Mouse (Mus musculus): ENCODE results near the gene Svs5.

Svs5 gene

GRCm38 (mm10) chr2:164377478-164378426 lies 45.2 kb downstream of the Svs5 start:
- no peak for DNase-seq (ENCODE audit: extremely low read depth, low read depth)

GRCm38 (mm10) chr2:164381726-164382125 lies 49.2 kb downstream of the Svs5 start:
- DNase-seq (ENCODE audit: extremely low read depth, low read depth), result no peak

GRCm38 (mm10) chr2:164382971-164383370 lies 50.4 kb downstream of the Svs5 start:
- DNase-seq (ENCODE audit: extremely low read depth, low read depth), result no peak
